Mouse (Mus musculus) heart, embryonic 11.5 days (tissue): ENCODE results near the gene Aurka. TPM values are rescaled to one million over a fixed set of nuclear protein-coding genes. Genes with fewer than 3 reads are reported as not detected.

Experiments
- ATAC-seq: fragments of 200-750 bp; cut with Nextera tagmentation; replicated peaks from 2 replicates; pipeline ENCODE4 v1.8.0; 2017; ENCODE audit warnings: moderate library complexity; ENCODE audit not compliant: insufficient number of reproducible peaks, low FRiP score, low TSS enrichment
- H3K27ac ChIP-seq: fragments of 300-500 bp; sonication (generic); 2 replicates; pipeline ENCODE4 v1.5.1; 2014; ENCODE audit warnings: mild to moderate bottlenecking, low read depth, low read length
- H3K27me3 ChIP-seq: fragments of 300-500 bp; sonication (generic); 2 replicates; pipeline ENCODE4 v1.6.1; 2014; ENCODE audit warnings: mild to moderate bottlenecking, low read length, mixed read lengths; ENCODE audit not compliant: control insufficient read depth, insufficient read depth
- H3K36me3 ChIP-seq: fragments of 300-500 bp; sonication (generic); 2 replicates; pipeline ENCODE4 v1.6.1; 2014; ENCODE audit warnings: mild to moderate bottlenecking, low read length, moderate library complexity, mixed read lengths; ENCODE audit not compliant: control insufficient read depth, insufficient read depth
- H3K4me1 ChIP-seq: fragments of 300-500 bp; sonication (generic); 2 replicates; pipeline ENCODE4 v1.6.1; 2014; ENCODE audit warnings: low read length; ENCODE audit not compliant: control insufficient read depth, insufficient read depth
- H3K4me2 ChIP-seq: fragments of 300-500 bp; sonication (generic); 2 replicates; pipeline ENCODE4 v1.6.1; 2014; ENCODE audit warnings: mild to moderate bottlenecking, moderate library complexity
- H3K4me3 ChIP-seq: fragments of 300-500 bp; sonication (generic); 2 replicates; pipeline ENCODE4 v1.5.1; 2014; ENCODE audit warnings: low read depth, low read length
- H3K9ac ChIP-seq: fragments of 300-500 bp; sonication (generic); 2 replicates; pipeline ENCODE4 v1.6.1; 2014; ENCODE audit warnings: mild to moderate bottlenecking, low read depth, low read length, moderate library complexity
- H3K9me3 ChIP-seq: fragments of 300-500 bp; sonication (generic); replicated peaks from 2 replicates; pipeline ENCODE4 v1.6.1; 2016; ENCODE audit warnings: low read length; ENCODE audit not compliant: control insufficient read depth
- WGBS: fragments of 180-500 bp; shearing (Covaris S2); extraction: QIAGEN DNeasy Blood & Tissue Kit; methylation state at CpG from one replicate; pipeline ENCODE4 v1.1.7; 2014; ENCODE audit not compliant: insufficient replicate concordance; 5-methylcytosine and 5-hydroxymethylcytosine counted together
- polyA plus RNA-seq: library from polyadenylated mRNA; unstranded; fragments of >200 nt; fragmentation: Nextera tagmentation; extraction: Ambion mirVana; gene quantifications from 2 replicates; pipeline ENCODE4 v1.2.1, GENCODE M21; 2014

The Aurka gene
- polyA plus RNA-seq: 112 and 115 TPM in 2 replicates

- Histone ChIP-seq H3K27ac (peak within 1 kb of the TSS; percentile 74), H3K36me3 (peaks cover 23% of the 10 kb centered on the region), H3K9me3 (no peaks in the 10 kb centered on the region), H3K9ac (peak within 1 kb of the TSS; percentile 94), H3K4me3 (peak within 1 kb of the TSS; percentile 85), H3K27me3 (no peaks in the 10 kb centered on the region), H3K4me1 (peaks cover 15% of the 10 kb centered on the region), H3K4me2 (peak within 1 kb of the TSS; percentile 76)
- peak; percentile 97 for ATAC-seq
- under 1% methylated on average over 65 of the region's 66 CpGs for WGBS
Measured at GRCm38 (mm10) chr2:172370411-172371223, at the start of gene Aurka, which contains the start of gene Cstf1. Gene Aurka, minus strand, starts transcription at chr2:172370535. Gene Cstf1, plus strand, starts transcription at chr2:172370681.

- H3K9me3 ChIP-seq: no peaks in the 10 kb centered on the region
- H3K9ac ChIP-seq: no peak overlapping the region
- WGBS: 73% methylated on average over 5 of the region's 5 CpGs
- no peak for ATAC-seq
- H3K4me1 ChIP-seq: peaks cover 5% of the 10 kb centered on the region; the same call in 1 of the 2 replicates
- H3K27ac ChIP-seq: no peak overlapping the region
- H3K4me2 ChIP-seq: no peak overlapping the region
- no peak overlapping the region for H3K4me3 ChIP-seq
- no peaks in the 10 kb centered on the region for H3K27me3 ChIP-seq
- no peaks in the 10 kb centered on the region for H3K36me3 ChIP-seq
Measured at GRCm38 (mm10) chr2:172418208-172418607, 47.9 kb upstream of the Aurka start.

- Histone ChIP-seq H3K4me2 (no peak overlapping the region), H3K4me3 (no peak overlapping the region), H3K36me3 (no peaks in the 10 kb centered on the region), H3K27me3 (no peaks in the 10 kb centered on the region), H3K27ac (no peak overlapping the region), H3K9ac (no peak overlapping the region), H3K9me3 (no peaks in the 10 kb centered on the region), H3K4me1 (peaks cover 11% of the 10 kb centered on the region)
- no peak for ATAC-seq
- 82% methylated on average over 5 of the region's 5 CpGs for WGBS
Measured at GRCm38 (mm10) chr2:172416876-172417275, 46.5 kb upstream of the Aurka start.

- no peak for ATAC-seq
- whole genome bisulfite sequencing: 44% methylated on average over 12 of the region's 12 CpGs
Measured at GRCm38 (mm10) chr2:172416218-172416617, 45.9 kb upstream of the Aurka start.

GRCm38 (mm10) chr2:172413894-172414293, 43.6 kb upstream of the Aurka start:
- no peaks in the 10 kb centered on the region for H3K36me3 ChIP-seq
- WGBS: 41% methylated on average over 5 of the region's 5 CpGs

More at GRCm38 (mm10) chr2:172416218-172416617, 45.9 kb upstream of the Aurka start:
- peaks cover 11% of the 10 kb centered on the region for H3K4me1 ChIP-seq
- no peak overlapping the region for H3K4me2 ChIP-seq
- H3K9ac ChIP-seq: no peak overlapping the region
- no peaks in the 10 kb centered on the region for H3K27me3 ChIP-seq
- H3K9me3 ChIP-seq: no peaks in the 10 kb centered on the region
- no peaks in the 10 kb centered on the region for H3K36me3 ChIP-seq
- no peak overlapping the region for H3K27ac ChIP-seq
- no peak overlapping the region for H3K4me3 ChIP-seq

DNA sequence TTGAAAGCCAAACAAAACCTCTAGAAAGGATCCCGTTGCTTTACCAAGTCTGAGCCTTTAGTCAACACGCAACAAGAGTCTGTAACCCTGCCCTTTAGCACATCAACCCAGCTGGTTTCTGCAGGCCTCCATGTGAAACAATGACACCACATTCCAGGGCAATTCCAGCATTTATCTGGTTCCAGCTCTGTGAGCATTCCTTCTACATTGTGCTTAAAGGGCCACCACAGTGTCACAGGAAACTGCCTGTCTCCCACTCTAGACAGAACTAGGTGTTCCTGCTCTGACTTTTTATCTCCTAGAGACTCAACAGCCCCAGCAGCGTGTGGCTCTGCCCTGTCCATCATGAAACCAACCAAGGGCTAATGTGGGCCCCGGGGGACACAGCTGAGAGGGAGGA, 42.9 kb upstream of the Aurka start:
- H3K4me2 ChIP-seq: no peak overlapping the region
- H3K9ac ChIP-seq: no peak overlapping the region
- 0 out of 2 replicates have a peak, but pooled peaks have one; percentile 49 for ATAC-seq
- no peaks in the 10 kb centered on the region for H3K36me3 ChIP-seq
- H3K27ac ChIP-seq: no peak overlapping the region
- no peaks in the 10 kb centered on the region for H3K27me3 ChIP-seq
- H3K9me3 ChIP-seq: no peaks in the 10 kb centered on the region
- peaks cover 11% of the 10 kb centered on the region for H3K4me1 ChIP-seq
- H3K4me3 ChIP-seq: no peak overlapping the region
- 13% methylated on average over 4 of the region's 4 CpGs for whole genome bisulfite sequencing

More at GRCm38 (mm10) chr2:172413894-172414293, 43.6 kb upstream of the Aurka start:
- no peak for ATAC-seq
- no peaks in the 10 kb centered on the region for H3K9me3 ChIP-seq
- H3K27ac ChIP-seq: no peak overlapping the region
- H3K4me1 ChIP-seq: peaks cover 11% of the 10 kb centered on the region
- H3K9ac ChIP-seq: no peak overlapping the region
- H3K4me2 ChIP-seq: no peak overlapping the region
- no peaks in the 10 kb centered on the region for H3K27me3 ChIP-seq
- no peak overlapping the region for H3K4me3 ChIP-seq

DNA sequence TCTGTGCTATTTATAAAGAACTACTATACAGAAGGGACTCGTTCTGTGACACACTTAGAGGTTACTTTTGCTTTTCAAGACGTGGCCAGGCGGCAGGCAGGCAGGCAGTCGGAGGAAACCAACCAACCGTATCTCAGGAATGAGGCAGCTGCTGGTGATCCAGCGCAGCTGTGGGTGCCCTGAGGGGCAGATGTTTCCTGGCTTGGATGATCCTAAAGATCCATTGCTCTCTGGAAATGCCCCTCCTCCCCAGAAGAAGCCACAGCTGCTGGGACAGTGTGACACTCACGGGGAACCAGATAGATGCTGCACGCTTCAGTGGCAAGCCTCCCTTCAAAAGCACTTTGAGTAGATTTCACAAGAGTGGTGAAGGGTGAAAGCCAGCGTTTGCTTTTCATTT, 42.1 kb upstream of the Aurka start:
- no peak overlapping the region for H3K27ac ChIP-seq
- no peaks in the 10 kb centered on the region for H3K27me3 ChIP-seq
- peak overlapping the region; percentile 48 for H3K4me2 ChIP-seq
- no peaks in the 10 kb centered on the region for H3K9me3 ChIP-seq
- WGBS: 4% methylated on average over 9 of the region's 9 CpGs
- no peak overlapping the region for H3K4me3 ChIP-seq
- H3K4me1 ChIP-seq: peaks cover 11% of the 10 kb centered on the region
- ATAC-seq: no peak
- H3K9ac ChIP-seq: no peak overlapping the region
- no peaks in the 10 kb centered on the region for H3K36me3 ChIP-seq

DNA sequence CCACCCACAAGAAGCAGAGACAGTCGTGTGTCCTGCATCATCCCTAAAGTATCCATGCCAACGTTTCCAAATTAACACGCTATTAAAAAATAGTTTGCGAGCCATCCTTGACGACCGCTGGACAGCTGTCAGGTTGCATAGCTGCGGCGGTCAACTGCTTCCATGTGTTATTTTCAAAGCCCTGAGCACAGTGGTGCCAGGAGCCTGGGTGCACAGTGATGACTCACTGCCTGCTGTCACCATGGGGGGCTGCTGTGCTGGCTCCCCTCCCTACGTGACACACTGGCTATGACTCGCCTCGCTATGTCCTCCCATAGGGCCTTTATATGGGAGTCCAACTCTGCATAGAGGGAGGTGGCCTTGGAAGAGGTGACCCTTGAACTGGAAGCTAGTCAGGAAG, 40.8 kb upstream of the Aurka start:
- H3K27me3 ChIP-seq: no peaks in the 10 kb centered on the region
- no peaks in the 10 kb centered on the region for H3K9me3 ChIP-seq
- no peaks in the 10 kb centered on the region for H3K36me3 ChIP-seq
- no peak for ATAC-seq
- H3K4me2 ChIP-seq: no peak overlapping the region
- no peak overlapping the region for H3K27ac ChIP-seq
- H3K4me1 ChIP-seq: peaks cover 11% of the 10 kb centered on the region
- H3K9ac ChIP-seq: no peak overlapping the region
- WGBS: 76% methylated on average over 11 of the region's 11 CpGs
- no peak overlapping the region for H3K4me3 ChIP-seq
